Mouse (Mus musculus) embryonic facial prominence, embryonic 13.5 days (tissue): ENCODE data around the gene Fam173b. TPM values are rescaled to one million over a fixed set of nuclear protein-coding genes. Genes with fewer than 3 reads are reported as not detected.
"Not testable (repeated sequence)": the region's sequence is repeated elsewhere in the genome, so short reads cannot be mapped to it uniquely, and the experiment has no call there.

Experiments used
- ATAC-seq: fragments of 200-750 bp; cut with Nextera tagmentation; 2 replicates; pipeline ENCODE4 v1.8.0; 2017; ENCODE audit warnings: low read depth; ENCODE audit not compliant: insufficient number of reproducible peaks, insufficient read depth, low FRiP score, low TSS enrichment
- H3K27ac ChIP-seq: fragments of 300-500 bp; sonication (generic); 2 replicates; pipeline ENCODE4 v1.5.1; 2015; ENCODE audit warnings: moderate library complexity, mild to moderate bottlenecking, inconsistent platforms
- H3K27me3 ChIP-seq: fragments of 300-500 bp; sonication (generic); 2 replicates; pipeline ENCODE4 v1.6.1; 2015; ENCODE audit warnings: mild to moderate bottlenecking, inconsistent platforms
- H3K36me3 ChIP-seq: fragments of 300-500 bp; sonication (generic); 2 replicates; pipeline ENCODE4 v1.6.1; 2015; ENCODE audit warnings: mild to moderate bottlenecking, inconsistent platforms
- H3K4me1 ChIP-seq: fragments of 300-500 bp; sonication (generic); 2 replicates; pipeline ENCODE4 v1.6.1; 2015; ENCODE audit warnings: inconsistent platforms
- H3K4me2 ChIP-seq: fragments of 300-500 bp; sonication (generic); 2 replicates; pipeline ENCODE4 v1.6.1; 2015; ENCODE audit warnings: moderate library complexity, mild to moderate bottlenecking, inconsistent platforms
- H3K4me3 ChIP-seq: fragments of 300-500 bp; sonication (generic); 2 replicates; pipeline ENCODE4 v1.5.1; 2015; ENCODE audit warnings: mild to moderate bottlenecking, inconsistent platforms
- H3K9ac ChIP-seq: fragments of 300-500 bp; sonication (generic); 2 replicates; pipeline ENCODE4 v1.6.1; 2015; ENCODE audit warnings: mild to moderate bottlenecking, inconsistent platforms
- H3K9me3 ChIP-seq: fragments of 300-500 bp; sonication (generic); 2 replicates; pipeline ENCODE4 v1.6.1; 2016; ENCODE audit warnings: inconsistent platforms
- WGBS: fragments of 180-500 bp; shearing (Covaris S2); methylation state at CpG from one replicate; pipeline ENCODE4 v1.1.7; 2015; ENCODE audit warnings: mixed read lengths; 5-methylcytosine and 5-hydroxymethylcytosine counted together
- polyA plus RNA-seq: library from polyadenylated mRNA; unstranded; fragments of >200 nt; fragmentation: Nextera tagmentation; extraction: Ambion mirVana; gene quantifications from 2 replicates; pipeline ENCODE4 v1.2.1, GENCODE M21; 2015

Gene Fam173b
- polyA plus RNA-seq, 1 experiment from 2014 or later = 12.8 TPM

- WGBS = 91% methylated on average over 8 of the region's 8 CpGs
- H3K9ac ChIP-seq = no peak overlapping the region
- no peaks in the 10 kb centered on the region for H3K9me3 ChIP-seq
- H3K4me3 ChIP-seq = no peak overlapping the region
- no peak for ATAC-seq
- H3K4me2 ChIP-seq = no peak overlapping the region
- H3K27me3 ChIP-seq = no peaks in the 10 kb centered on the region
- no peaks in the 10 kb centered on the region for H3K36me3 ChIP-seq
- H3K4me1 ChIP-seq = peaks cover 25% of the 10 kb centered on the region
- no peak overlapping the region for H3K27ac ChIP-seq
Measured at GRCm38 (mm10) chr15:31570959-31571358, 30.7 kb upstream of the Fam173b start.

DNA sequence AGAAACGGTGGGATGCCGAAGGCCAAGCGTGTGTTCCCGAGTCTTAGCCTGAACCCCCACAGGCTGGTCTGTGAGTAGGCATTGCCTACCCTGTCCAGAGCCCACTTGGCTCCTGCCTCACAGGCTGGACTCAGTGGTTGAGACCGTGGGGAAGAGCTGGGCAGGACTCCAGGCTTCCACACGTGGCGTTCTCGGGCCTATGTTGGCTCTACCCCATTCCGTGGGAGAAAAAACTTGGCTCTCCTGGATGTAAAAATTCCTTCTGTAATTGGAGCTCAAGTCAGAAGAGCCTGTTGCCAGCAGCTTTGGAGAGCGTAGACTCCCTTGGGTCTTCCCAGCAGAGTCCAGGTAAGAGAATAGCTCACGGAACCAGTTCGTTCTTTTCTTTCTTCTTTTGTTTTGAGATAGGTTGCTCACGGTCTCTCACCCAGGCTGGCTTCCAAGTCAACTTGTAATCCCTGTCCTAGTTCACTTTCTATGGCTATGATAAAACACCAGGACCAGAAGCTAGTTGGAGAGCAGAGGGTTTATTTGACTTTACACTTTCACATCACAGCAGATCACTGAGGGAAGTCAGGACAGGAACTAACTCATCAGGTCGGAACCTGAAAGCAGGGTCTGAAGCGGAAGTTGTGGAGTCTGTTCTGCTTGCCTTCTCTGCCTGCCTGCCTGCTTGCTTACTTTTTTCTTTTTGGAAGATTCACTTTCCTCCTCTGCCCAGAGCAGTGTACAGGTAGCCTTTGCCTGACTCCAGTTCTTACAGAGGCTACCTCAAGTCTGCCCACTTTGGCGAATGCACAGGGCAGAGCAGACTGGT, 29.5 kb upstream of the Fam173b start:
- Histone ChIP-seq H3K9ac (no peak overlapping the region), H3K4me1 (peaks cover 25% of the 10 kb centered on the region), H3K4me3 (no peak overlapping the region), H3K27ac (peak overlapping the region; percentile 48), H3K4me2 (no peak overlapping the region), H3K9me3 (no peaks in the 10 kb centered on the region), H3K27me3 (no peaks in the 10 kb centered on the region), H3K36me3 (no peaks in the 10 kb centered on the region)
- peak; percentile 23; the same call in 1 of the 2 replicates for ATAC-seq
- 73% methylated on average over 16 of the region's 16 CpGs for WGBS

DNA sequence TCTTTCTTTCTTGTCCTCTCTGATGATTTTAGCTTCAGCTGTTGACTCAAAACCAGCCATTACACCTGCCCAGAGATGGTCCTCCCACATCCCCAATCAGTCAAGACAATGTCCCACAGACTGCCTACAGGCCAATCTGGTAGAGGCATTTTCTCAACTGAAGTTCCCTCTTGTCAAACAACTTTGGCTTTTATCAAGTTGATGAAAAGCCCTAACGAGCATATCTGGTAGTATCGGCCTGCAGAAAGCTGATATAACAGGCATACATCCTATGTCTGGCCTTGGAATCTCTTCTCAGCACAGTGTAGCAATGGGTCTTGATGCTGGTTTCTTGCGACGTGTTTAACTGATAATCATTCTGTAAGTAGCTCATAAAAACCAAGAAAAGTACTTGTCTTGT, 28.4 kb upstream of the Fam173b start:
- H3K36me3 ChIP-seq = no peaks in the 10 kb centered on the region
- WGBS = 90% methylated on average over 4 of the region's 4 CpGs
- ATAC-seq = no peak
- no peaks in the 10 kb centered on the region for H3K27me3 ChIP-seq
- no peak overlapping the region for H3K9ac ChIP-seq
- no peaks in the 10 kb centered on the region for H3K9me3 ChIP-seq
- H3K4me2 ChIP-seq = no peak overlapping the region
- H3K27ac ChIP-seq = no peak overlapping the region
- H3K4me1 ChIP-seq = peaks cover 25% of the 10 kb centered on the region
- H3K4me3 ChIP-seq = no peak overlapping the region

- Histone ChIP-seq H3K9me3 (no peaks in the 10 kb centered on the region), H3K4me3 (no peak overlapping the region), H3K9ac (no peak overlapping the region), H3K4me1 (peaks cover 22% of the 10 kb centered on the region), H3K4me2 (no peak overlapping the region), H3K36me3 (no peaks in the 10 kb centered on the region), H3K27ac (no peak overlapping the region), H3K27me3 (no peaks in the 10 kb centered on the region)
- ATAC-seq = no peak
Measured at GRCm38 (mm10) chr15:31573692-31574091, 28.0 kb upstream of the Fam173b start.

DNA sequence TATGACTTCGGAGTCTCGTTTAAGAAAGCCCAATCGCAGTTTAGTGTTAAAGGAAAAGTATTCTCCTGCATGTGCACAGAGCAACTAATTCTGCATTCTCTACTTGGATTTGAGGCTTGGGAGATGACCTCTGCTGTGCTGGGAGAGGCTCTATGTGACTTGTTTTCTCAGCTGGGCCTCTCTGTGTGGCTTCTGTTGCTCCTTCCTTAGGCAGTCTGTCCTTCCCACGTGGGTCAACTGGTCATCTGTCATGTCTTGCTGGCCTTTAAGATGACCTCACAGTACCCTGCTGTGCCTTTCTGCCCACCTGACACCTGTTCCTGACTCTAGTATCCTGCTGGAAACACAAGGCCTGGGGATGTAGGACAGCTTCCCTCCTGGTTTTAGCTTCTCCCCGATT, 25.6 kb upstream of the Fam173b start:
- Histone ChIP-seq H3K27me3 (no peaks in the 10 kb centered on the region), H3K4me2 (no peak overlapping the region), H3K36me3 (no peaks in the 10 kb centered on the region), H3K9me3 (no peaks in the 10 kb centered on the region), H3K27ac (no peak overlapping the region), H3K4me1 (peaks cover 6% of the 10 kb centered on the region; the same call in 1 of the 2 replicates), H3K9ac (no peak overlapping the region), H3K4me3 (no peak overlapping the region)
- 74% methylated on average over 5 of the region's 5 CpGs for WGBS
- no peak for ATAC-seq

GRCm38 (mm10) chr15:31581086-31581485, 20.6 kb upstream of the Fam173b start:
- ATAC-seq, H3K9me3 ChIP-seq, H3K4me3 ChIP-seq, H3K4me2 ChIP-seq, H3K36me3 ChIP-seq, H3K4me1 ChIP-seq, H3K9ac ChIP-seq, H3K27ac ChIP-seq, H3K27me3 ChIP-seq: not testable (repeated sequence)
- 90% methylated on average over 2 of the region's 2 CpGs for WGBS

DNA sequence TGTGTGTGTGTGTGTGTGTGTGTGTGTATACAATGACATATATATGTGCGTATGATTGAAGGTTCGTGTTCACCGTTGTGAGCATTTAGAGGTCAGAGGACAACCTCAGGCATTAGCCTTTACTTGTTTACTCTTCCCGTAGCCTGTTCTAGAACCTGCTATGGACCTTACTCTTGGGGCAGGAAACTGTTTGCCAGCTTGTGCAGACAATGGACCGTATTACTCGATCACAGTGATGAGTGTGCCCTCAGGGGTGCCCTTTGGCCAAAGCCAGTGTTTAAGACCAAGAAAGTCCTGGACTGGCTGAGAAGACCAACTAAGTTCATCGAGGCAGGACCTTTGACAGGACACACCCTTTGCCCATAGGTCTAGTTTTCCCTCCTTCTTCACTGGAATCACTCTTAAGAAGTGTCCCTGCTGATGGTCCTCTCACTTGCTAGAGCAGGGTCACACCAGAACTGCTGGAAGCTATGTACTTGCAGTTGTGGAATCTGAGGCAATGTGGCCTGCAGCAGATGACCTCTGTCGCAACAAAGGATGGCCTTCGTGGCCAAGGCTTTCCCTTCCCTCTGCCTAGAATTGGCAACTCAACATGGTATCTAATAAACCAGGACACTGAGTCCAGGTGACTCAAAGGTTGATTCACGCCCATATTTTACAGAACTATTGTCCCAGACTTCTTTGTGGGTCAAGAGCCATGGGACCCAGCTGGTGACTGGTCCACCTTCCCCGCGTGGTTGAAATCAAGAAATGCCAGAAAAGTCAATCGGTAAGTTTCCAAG, 18.2 kb upstream of the Fam173b start:
- Histone ChIP-seq H3K27ac (no peak overlapping the region), H3K36me3 (0 out of 2 replicates have a peak, but pooled peaks cover under 1% of the 10 kb centered on the region), H3K4me3 (no peak overlapping the region), H3K4me2 (no peak overlapping the region), H3K4me1 (no peaks in the 10 kb centered on the region), H3K9ac (no peak overlapping the region), H3K27me3 (no peaks in the 10 kb centered on the region), H3K9me3 (no peaks in the 10 kb centered on the region)
- no peak for ATAC-seq
- 89% methylated on average over 13 of the region's 13 CpGs for WGBS

DNA sequence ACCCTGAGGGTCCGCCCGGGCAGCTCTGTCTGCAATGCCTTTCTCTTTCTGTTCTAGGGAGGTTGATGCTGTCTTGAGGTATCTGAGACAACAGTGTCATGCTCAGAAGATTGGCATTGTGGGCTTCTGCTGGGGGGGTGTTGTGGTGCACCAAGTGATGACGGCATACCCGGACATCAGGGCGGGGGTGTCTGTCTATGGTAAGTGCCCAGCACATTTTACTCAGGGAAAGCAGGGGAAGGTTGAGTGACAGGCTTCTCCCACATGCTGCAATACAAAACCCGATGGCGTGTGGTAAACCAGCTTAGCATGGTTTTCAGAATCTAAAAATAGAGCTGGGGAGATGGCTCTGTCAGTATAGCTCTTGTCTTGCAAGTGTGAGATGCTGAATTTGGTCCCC, 16.4 kb upstream of the Fam173b start:
- WGBS = 73% methylated on average over 7 of the region's 7 CpGs
- Histone ChIP-seq H3K9ac (no peak overlapping the region), H3K4me3 (no peak overlapping the region), H3K4me2 (no peak overlapping the region), H3K27me3 (no peaks in the 10 kb centered on the region), H3K36me3 (peaks cover 18% of the 10 kb centered on the region), H3K4me1 (no peaks in the 10 kb centered on the region), H3K27ac (no peak overlapping the region), H3K9me3 (no peaks in the 10 kb centered on the region)
- no peak for ATAC-seq

DNA sequence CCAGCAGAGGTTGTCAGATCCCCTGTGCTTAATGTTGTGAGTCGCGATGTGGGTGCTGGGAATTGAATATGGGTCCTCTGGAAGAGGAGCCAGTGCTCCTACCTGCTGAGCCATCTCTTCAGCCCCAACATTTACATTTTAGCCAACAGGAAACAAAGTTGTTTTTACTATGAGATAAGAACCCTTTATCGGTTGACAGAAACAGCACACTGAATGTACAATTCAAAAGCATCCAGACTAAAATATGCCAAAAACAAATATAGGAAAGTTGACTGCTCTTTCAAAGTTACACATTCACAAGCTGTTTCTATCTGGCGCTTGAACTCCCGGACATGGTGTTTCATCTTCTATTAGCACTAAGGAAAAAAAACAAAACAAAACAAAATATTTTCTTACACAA, 15.6 kb upstream of the Fam173b start:
- H3K27ac ChIP-seq = no peak overlapping the region
- H3K9ac ChIP-seq = no peak overlapping the region
- H3K36me3 ChIP-seq = peaks cover 27% of the 10 kb centered on the region
- H3K4me3 ChIP-seq = no peak overlapping the region
- no peak overlapping the region for H3K4me2 ChIP-seq
- WGBS = 83% methylated on average over 5 of the region's 5 CpGs
- no peaks in the 10 kb centered on the region for H3K4me1 ChIP-seq
- ATAC-seq = no peak
- no peaks in the 10 kb centered on the region for H3K27me3 ChIP-seq
- no peaks in the 10 kb centered on the region for H3K9me3 ChIP-seq

DNA sequence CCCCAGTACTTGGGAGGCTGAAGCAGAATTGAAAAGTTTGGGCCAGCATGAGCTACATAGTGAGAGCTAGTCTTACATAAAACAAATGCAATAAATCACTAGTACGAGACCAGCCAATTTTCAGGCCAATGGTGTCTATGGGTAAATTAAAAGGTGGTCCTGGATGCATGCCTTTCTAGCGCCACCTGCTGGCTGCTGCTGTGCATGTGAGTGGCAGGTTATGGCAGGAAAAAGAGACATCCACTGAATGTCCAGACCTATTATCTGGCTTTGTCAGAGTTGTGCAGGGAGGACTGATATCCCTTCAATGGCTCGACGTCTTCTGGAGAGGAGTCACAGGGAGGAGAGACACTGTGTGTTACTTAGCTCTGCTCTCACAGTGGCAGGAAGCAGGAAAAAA, 15.1 kb upstream of the Fam173b start:
- Histone ChIP-seq H3K36me3 (peaks cover 31% of the 10 kb centered on the region), H3K9me3 (no peaks in the 10 kb centered on the region), H3K27ac (no peak overlapping the region), H3K4me3 (no peak overlapping the region), H3K27me3 (no peaks in the 10 kb centered on the region), H3K9ac (no peak overlapping the region), H3K4me1 (no peaks in the 10 kb centered on the region), H3K4me2 (no peak overlapping the region)
- ATAC-seq = no peak
- 5% methylated on average over 4 of the region's 4 CpGs for WGBS

- Histone ChIP-seq H3K4me3 (no peak overlapping the region), H3K36me3 (peaks cover 44% of the 10 kb centered on the region), H3K27me3 (no peaks in the 10 kb centered on the region), H3K9ac (no peak overlapping the region), H3K27ac (no peak overlapping the region), H3K4me1 (no peaks in the 10 kb centered on the region), H3K9me3 (no peaks in the 10 kb centered on the region), H3K4me2 (no peak overlapping the region)
- WGBS = 70% methylated on average over 2 of the region's 2 CpGs
- no peak for ATAC-seq
Measured at GRCm38 (mm10) chr15:31587789-31588188, 13.9 kb upstream of the Fam173b start.
